Mouse (Mus musculus) C2C12 (cell line): ENCODE measurements around the gene C1qtnf5. TPM values are rescaled to one million over a fixed set of nuclear protein-coding genes. Genes with fewer than 3 reads are reported as not detected.

Experiments used
- H3K27me3 ChIP-seq: one replicate; pipeline ENCODE4 v1.6.1; 2011; ENCODE audit not compliant: control insufficient read depth, insufficient read depth, insufficient read length
- H3K36me3 ChIP-seq: one replicate; pipeline ENCODE4 v1.6.1; 2011; ENCODE audit not compliant: control insufficient read depth, insufficient read depth
- H3K4me3 ChIP-seq: one replicate; pipeline ENCODE4 v1.5.1; 2011; ENCODE audit warnings: mild to moderate bottlenecking, control low read depth; ENCODE audit not compliant: poor library complexity, insufficient read depth, severe bottlenecking
- H3K79me2 ChIP-seq: one replicate; pipeline ENCODE4 v1.6.1; 2011; ENCODE audit not compliant: control insufficient read depth, insufficient read depth
- H3K79me3 ChIP-seq: one replicate; pipeline ENCODE4 v1.6.1; 2011; ENCODE audit warnings: low read depth, control low read depth
- H3ac ChIP-seq: one replicate; pipeline ENCODE3; 2011; ENCODE audit warnings: low read depth; ENCODE audit not compliant: control insufficient read depth, insufficient read length
- CEBPB ChIP-seq: IDR thresholded peaks from one replicate; pipeline ENCODE4 v1.6.1; 2011; ENCODE audit warnings: low read depth, mild to moderate bottlenecking, control low read depth, moderate library complexity
- CTCF ChIP-seq: IDR thresholded peaks from one replicate; pipeline ENCODE4 v1.5.1; 2011; ENCODE audit not compliant: control insufficient read depth, insufficient read depth, insufficient read length
- FOSL1 ChIP-seq: IDR thresholded peaks from one replicate; pipeline ENCODE4 v1.8.0; 2011; ENCODE audit warnings: mild to moderate bottlenecking, low read length; ENCODE audit not compliant: poor library complexity, insufficient read depth, severe bottlenecking
- MAX ChIP-seq: IDR thresholded peaks from one replicate; pipeline ENCODE4 v1.6.1; 2011; ENCODE audit warnings: mild to moderate bottlenecking, control low read depth
- MYOD1 ChIP-seq: IDR thresholded peaks from one replicate; pipeline ENCODE4 v1.6.1; 2011; ENCODE audit warnings: low read depth; ENCODE audit not compliant: control insufficient read depth, insufficient read length
- MYOG ChIP-seq: IDR thresholded peaks from one replicate; pipeline ENCODE4 v1.6.1; 2011; ENCODE audit not compliant: control insufficient read depth, insufficient read length; ENCODE audit errors: extremely low read depth
- USF1 ChIP-seq: IDR thresholded peaks from one replicate; pipeline ENCODE4 v1.6.1; 2011; ENCODE audit warnings: low read depth, mild to moderate bottlenecking, control low read depth, moderate library complexity
- polyA plus RNA-seq: library from polyadenylated mRNA; unstranded; fragments of >200 nt; fragmentation: generic; extraction: Trizol; gene quantifications from one replicate; pipeline ENCODE4 v1.2.1, GENCODE M21; 2012; ENCODE audit warnings: missing spikeins

Gene C1qtnf5
- polyA plus RNA-seq, 1 experiment, result 0.15 TPM

GRCm38 (mm10) chr9:44081581-44081980 is 25.5 kb upstream of the C1qtnf5 start:
- H3K79me3 ChIP-seq, result no peaks in the 10 kb centered on the region
- H3K4me3 ChIP-seq, result no peak overlapping the region
- TF ChIP-seq USF1 (no peak), CEBPB (no peak), MYOG (no peak), CTCF (no peak), FOSL1 (no peak), MAX (no peak), MYOD1 (no peak)
- no peaks in the 10 kb centered on the region for H3K27me3 ChIP-seq
- no peaks in the 10 kb centered on the region for H3K36me3 ChIP-seq
- H3K79me2 ChIP-seq, result no peaks in the 10 kb centered on the region
- no peak overlapping the region for H3ac ChIP-seq

GRCm38 (mm10) chr9:44082266-44082665 is 24.8 kb upstream of the C1qtnf5 start:
- H3K36me3 ChIP-seq, result no peaks in the 10 kb centered on the region
- TF ChIP-seq MAX (no peak), MYOG (no peak), FOSL1 (no peak)
- no peak overlapping the region for H3ac ChIP-seq

DNA sequence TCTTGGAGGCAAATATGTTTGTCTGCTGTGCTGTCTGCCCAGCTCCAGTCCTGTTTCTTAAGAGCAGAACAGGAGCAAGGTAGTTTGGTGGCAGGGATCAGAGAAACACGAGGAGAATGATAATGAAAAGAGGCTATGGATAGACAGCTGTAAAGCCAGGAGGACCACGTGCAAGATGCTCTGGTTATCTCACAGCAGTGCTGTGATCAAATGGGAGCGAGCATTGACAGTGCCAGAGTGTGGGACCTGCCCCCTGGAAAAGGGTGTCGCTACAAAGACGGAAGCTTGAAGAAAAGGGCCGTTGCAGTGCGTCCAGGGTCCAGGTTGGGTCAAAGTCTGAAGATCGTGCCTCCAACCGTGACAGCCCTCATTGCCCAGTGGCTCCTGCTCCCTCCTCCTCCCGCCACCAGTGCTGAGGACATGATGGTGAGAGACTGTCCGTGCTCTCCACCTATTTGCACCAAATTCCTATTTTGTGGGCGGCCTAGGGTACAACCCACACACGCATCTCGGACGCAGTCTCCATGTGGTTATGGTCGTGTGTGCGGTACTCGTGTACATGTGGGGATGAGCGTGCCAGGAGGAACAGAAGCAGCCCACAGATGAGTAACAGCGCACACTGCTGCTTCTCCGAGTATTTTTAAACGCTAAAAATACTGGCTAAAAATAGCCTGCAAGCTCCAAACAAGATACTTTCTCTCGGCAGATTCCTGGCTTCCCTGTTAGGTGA is 23.5 kb upstream of the C1qtnf5 start:
- no peak overlapping the region for H3ac ChIP-seq
- no peak overlapping the region for H3K4me3 ChIP-seq
- H3K79me2 ChIP-seq, result no peaks in the 10 kb centered on the region
- no peaks in the 10 kb centered on the region for H3K36me3 ChIP-seq
- no peak for TF ChIP-seq MYOD1
- no peak for TF ChIP-seq FOSL1
- no peak for TF ChIP-seq CTCF
- no peak for TF ChIP-seq MAX
- TF ChIP-seq CEBPB, result no peak
- TF ChIP-seq MYOG, result no peak
- no peak for TF ChIP-seq USF1
- H3K27me3 ChIP-seq, result no peaks in the 10 kb centered on the region
- H3K79me3 ChIP-seq, result no peaks in the 10 kb centered on the region

More at GRCm38 (mm10) chr9:44082266-44082665, 24.8 kb upstream of the C1qtnf5 start:
- no peaks in the 10 kb centered on the region for H3K27me3 ChIP-seq
- H3K4me3 ChIP-seq, result no peak overlapping the region
- H3K79me3 ChIP-seq, result no peaks in the 10 kb centered on the region
- no peaks in the 10 kb centered on the region for H3K79me2 ChIP-seq

- H3K79me3 ChIP-seq, result no peaks in the 10 kb centered on the region
- no peaks in the 10 kb centered on the region for H3K36me3 ChIP-seq
- H3K27me3 ChIP-seq, result no peaks in the 10 kb centered on the region
- no peak overlapping the region for H3ac ChIP-seq
- TF ChIP-seq MYOG (no peak), FOSL1 (no peak), CEBPB (no peak), CTCF (no peak), USF1 (no peak), MYOD1 (no peak), MAX (no peak)
- H3K79me2 ChIP-seq, result no peaks in the 10 kb centered on the region
- H3K4me3 ChIP-seq, result no peak overlapping the region
Measured at GRCm38 (mm10) chr9:44084236-44084635, 22.8 kb upstream of the C1qtnf5 start.

DNA sequence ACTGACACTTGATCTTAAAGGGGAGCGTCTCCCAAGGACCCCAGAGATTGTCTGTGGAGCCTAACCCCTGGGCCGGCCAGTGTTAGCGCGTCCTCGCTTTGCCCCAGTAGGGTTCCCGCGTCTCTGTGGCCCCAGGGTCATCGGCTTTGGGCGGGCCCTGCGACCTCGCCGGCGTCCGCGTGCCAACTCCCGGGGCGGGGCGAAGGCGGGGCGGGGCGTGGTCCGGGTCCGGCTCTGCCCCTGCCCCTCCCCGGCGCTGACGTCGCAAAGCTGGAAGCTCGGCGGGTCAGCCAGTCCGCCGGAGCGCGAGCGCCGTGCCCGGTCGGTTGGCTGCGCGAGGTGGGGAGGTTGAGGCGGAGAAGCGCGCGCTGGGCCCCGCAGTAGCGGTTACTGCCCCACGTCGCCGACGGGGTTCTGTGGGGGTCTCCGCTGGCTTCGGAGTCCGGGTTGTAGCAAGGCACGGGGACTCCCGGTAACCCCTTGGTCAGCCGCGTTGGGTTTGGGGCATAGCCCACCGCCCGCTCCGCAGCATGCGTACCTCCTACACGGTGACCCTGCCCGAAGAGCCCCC is 22.3 kb upstream of the C1qtnf5 start:
- TF ChIP-seq USF1, result no peak
- TF ChIP-seq CTCF, result no peak
- TF ChIP-seq MYOG, result no peak
- no peak for TF ChIP-seq CEBPB
- no peak for TF ChIP-seq FOSL1
- no peak for TF ChIP-seq MYOD1
- TF ChIP-seq MAX, result no peak
- Histone ChIP-seq H3K4me3 (no peak overlapping the region), H3K27me3 (no peaks in the 10 kb centered on the region), H3K36me3 (no peaks in the 10 kb centered on the region), H3K79me3 (no peaks in the 10 kb centered on the region), H3ac (peak overlapping the region; percentile 58), H3K79me2 (no peaks in the 10 kb centered on the region)

GRCm38 (mm10) chr9:44085276-44085675 is 21.8 kb upstream of the C1qtnf5 start:
- no peaks in the 10 kb centered on the region for H3K36me3 ChIP-seq
- H3K79me2 ChIP-seq, result no peaks in the 10 kb centered on the region
- no peaks in the 10 kb centered on the region for H3K27me3 ChIP-seq

More at GRCm38 (mm10) chr9:44085276-44085675, 21.8 kb upstream of the C1qtnf5 start:
- Histone ChIP-seq H3ac (peak overlapping the region; percentile 58), H3K79me3 (no peaks in the 10 kb centered on the region), H3K4me3 (no peak overlapping the region)
- TF ChIP-seq CTCF (no peak), USF1 (no peak), MYOG (no peak), CEBPB (no peak), MAX (no peak), MYOD1 (no peak)
